Mouse (Mus musculus) hindbrain, embryonic 10.5 days (tissue): ENCODE data around the gene Lamb2. TPM values are rescaled to one million over a fixed set of nuclear protein-coding genes. Genes with fewer than 3 reads are reported as not detected.

Source experiments
- DNase-seq: peaks from one replicate; pipeline ENCODE4 v3.0.0-alpha.2; 2017; ENCODE audit warnings: low spot score
- H3K27ac ChIP-seq: fragments of 300-500 bp; sonication (generic); 2 replicates; pipeline ENCODE4 v1.5.1; 2016; ENCODE audit warnings: mild to moderate bottlenecking, moderate library complexity
- H3K27me3 ChIP-seq: fragments of 300-500 bp; sonication (generic); 2 replicates; pipeline ENCODE4 v1.6.1; 2016; ENCODE audit warnings: mild to moderate bottlenecking; ENCODE audit not compliant: poor library complexity, insufficient read depth, severe bottlenecking
- H3K36me3 ChIP-seq: fragments of 300-500 bp; sonication (generic); 2 replicates; pipeline ENCODE4 v1.6.1; 2016; ENCODE audit warnings: mild to moderate bottlenecking, moderate library complexity
- H3K4me1 ChIP-seq: fragments of 300-500 bp; sonication (generic); replicated peaks from 2 replicates; pipeline ENCODE4 v1.6.1; 2016; ENCODE audit warnings: mild to moderate bottlenecking
- H3K4me3 ChIP-seq: fragments of 300-500 bp; sonication (generic); 2 replicates; pipeline ENCODE4 v1.5.1; 2016; ENCODE audit warnings: mild to moderate bottlenecking, moderate library complexity
- H3K9me3 ChIP-seq: fragments of 300-500 bp; sonication (generic); 2 replicates; pipeline ENCODE4 v1.6.1; 2016; ENCODE audit warnings: mild to moderate bottlenecking, moderate library complexity
- WGBS: fragments of 180-500 bp; shearing (Covaris S2); methylation state at CpG from one replicate; pipeline ENCODE4 v1.1.7; 2016; 5-methylcytosine and 5-hydroxymethylcytosine counted together
- polyA plus RNA-seq: library from polyadenylated mRNA; unstranded; fragments of >200 nt; fragmentation: Nextera tagmentation; extraction: Ambion mirVana; gene quantifications from 2 replicates; pipeline ENCODE4 v1.2.1, GENCODE M21; 2016

Lamb2 gene
- polyA plus RNA-seq: 40.8 and 41.0 TPM in 2 replicates

GRCm38 (mm10) chr9:108479721-108480351 lies at the start of gene Lamb2:
Gene Lamb2 (plus strand): TSS chr9:108479736.
- no peaks in the 10 kb centered on the region for H3K9me3 ChIP-seq
- DNase-seq: peak; percentile 53
- peaks cover 36% of the 10 kb centered on the region for H3K36me3 ChIP-seq
- WGBS: 15% methylated on average over 10 of the region's 10 CpGs
- peaks cover 35% of the 10 kb centered on the region for H3K4me1 ChIP-seq
- no peaks in the 10 kb centered on the region for H3K27me3 ChIP-seq
- peak within 1 kb of the TSS; percentile 87 for H3K27ac ChIP-seq
- peak within 1 kb of the TSS; percentile 56 for H3K4me3 ChIP-seq

- peak; percentile 47 for DNase-seq
- Histone ChIP-seq H3K4me3 (peak overlapping the region; percentile 38), H3K36me3 (no peaks in the 10 kb centered on the region), H3K27me3 (no peaks in the 10 kb centered on the region), H3K4me1 (peaks cover 14% of the 10 kb centered on the region; the same call in 1 of the 2 replicates), H3K27ac (peak overlapping the region; percentile 62; the same call in 1 of the 2 replicates), H3K9me3 (0 out of 2 replicates have a peak, but pooled peaks cover 3% of the 10 kb centered on the region)
- 51% methylated on average over 32 of the region's 32 CpGs for whole genome bisulfite sequencing
These were observed 48.0 kb upstream of the Lamb2 start for GRCm38 (mm10) chr9:108431431-108432067.

GRCm38 (mm10) chr9:108436182-108436581 lies 43.4 kb upstream of the Lamb2 start, which contains the start of gene BC048562:
Gene BC048562 (plus strand): TSS chr9:108436482.
- Histone ChIP-seq H3K27me3 (no peaks in the 10 kb centered on the region), H3K9me3 (0 out of 2 replicates have a peak, but pooled peaks cover 3% of the 10 kb centered on the region), H3K36me3 (no peaks in the 10 kb centered on the region), H3K4me3 (no peak within 1 kb of the TSS), H3K4me1 (peaks cover 18% of the 10 kb centered on the region; the same call in 1 of the 2 replicates), H3K27ac (no peak within 1 kb of the TSS)
- 53% methylated on average over 3 of the region's 3 CpGs for WGBS
- no peak for DNase-seq

GRCm38 (mm10) chr9:108439176-108439575 lies 40.4 kb upstream of the Lamb2 start:
- 80% methylated on average over 6 of the region's 6 CpGs for WGBS
- DNase-seq: no peak

GRCm38 (mm10) chr9:108440485-108440884 lies 39.1 kb upstream of the Lamb2 start:
- Histone ChIP-seq H3K9me3 (0 out of 2 replicates have a peak, but pooled peaks cover 2% of the 10 kb centered on the region), H3K4me3 (no peak overlapping the region), H3K36me3 (no peaks in the 10 kb centered on the region), H3K4me1 (peaks cover 11% of the 10 kb centered on the region; the same call in 1 of the 2 replicates), H3K27me3 (no peaks in the 10 kb centered on the region), H3K27ac (no peak overlapping the region)
- DNase-seq: no peak
- WGBS: 82% methylated on average over 5 of the region's 5 CpGs

More at GRCm38 (mm10) chr9:108439176-108439575, 40.4 kb upstream of the Lamb2 start:
- H3K4me1 ChIP-seq: peaks cover 11% of the 10 kb centered on the region; the same call in 1 of the 2 replicates
- no peaks in the 10 kb centered on the region for H3K27me3 ChIP-seq
- no peaks in the 10 kb centered on the region for H3K36me3 ChIP-seq
- 0 out of 2 replicates have a peak, but pooled peaks cover 3% of the 10 kb centered on the region for H3K9me3 ChIP-seq
- no peak overlapping the region for H3K4me3 ChIP-seq
- no peak overlapping the region for H3K27ac ChIP-seq

GRCm38 (mm10) chr9:108441236-108441919 lies 38.2 kb upstream of the Lamb2 start:
- no peaks in the 10 kb centered on the region for H3K9me3 ChIP-seq
- 92% methylated on average over 11 of the region's 11 CpGs for WGBS

GRCm38 (mm10) chr9:108445125-108445524 lies 34.4 kb upstream of the Lamb2 start:
- WGBS: 68% methylated on average over 9 of the region's 9 CpGs
- no peak for DNase-seq
- H3K9me3 ChIP-seq: no peaks in the 10 kb centered on the region

More at GRCm38 (mm10) chr9:108441236-108441919, 38.2 kb upstream of the Lamb2 start:
- Histone ChIP-seq H3K36me3 (no peaks in the 10 kb centered on the region), H3K27ac (no peak overlapping the region), H3K4me3 (no peak overlapping the region), H3K4me1 (peaks cover 5% of the 10 kb centered on the region; the same call in 1 of the 2 replicates), H3K27me3 (no peaks in the 10 kb centered on the region)
- DNase-seq: no peak

GRCm38 (mm10) chr9:108449860-108450259 lies 29.7 kb upstream of the Lamb2 start:
- peaks cover 19% of the 10 kb centered on the region for H3K36me3 ChIP-seq
- H3K4me1 ChIP-seq: peaks cover 53% of the 10 kb centered on the region
- peak; percentile 88 for DNase-seq
- 37% methylated on average over 4 of the region's 4 CpGs for WGBS
- no peaks in the 10 kb centered on the region for H3K9me3 ChIP-seq
- peak overlapping the region; percentile 65 for H3K4me3 ChIP-seq
- H3K27ac ChIP-seq: peak overlapping the region; percentile 87
- peaks cover 12% of the 10 kb centered on the region for H3K27me3 ChIP-seq

More at GRCm38 (mm10) chr9:108445125-108445524, 34.4 kb upstream of the Lamb2 start:
- peaks cover 21% of the 10 kb centered on the region for H3K4me1 ChIP-seq
- H3K4me3 ChIP-seq: no peak overlapping the region
- H3K27me3 ChIP-seq: no peaks in the 10 kb centered on the region
- peaks cover 19% of the 10 kb centered on the region for H3K36me3 ChIP-seq
- H3K27ac ChIP-seq: no peak overlapping the region

GRCm38 (mm10) chr9:108450292-108451169 lies 29.0 kb upstream of the Lamb2 start:
- H3K27me3 ChIP-seq: peaks cover 12% of the 10 kb centered on the region
- H3K27ac ChIP-seq: peak overlapping the region; percentile 87
- peaks cover 53% of the 10 kb centered on the region for H3K4me1 ChIP-seq
- H3K9me3 ChIP-seq: no peaks in the 10 kb centered on the region
- peak; percentile 45 for DNase-seq
- H3K4me3 ChIP-seq: peak overlapping the region; percentile 65
- 66% methylated on average over 21 of the region's 21 CpGs for WGBS
- peaks cover 19% of the 10 kb centered on the region for H3K36me3 ChIP-seq

- Histone ChIP-seq H3K9me3 (no peaks in the 10 kb centered on the region), H3K4me3 (peak overlapping the region; percentile 65), H3K27ac (peak overlapping the region; percentile 87), H3K4me1 (peaks cover 53% of the 10 kb centered on the region), H3K36me3 (peaks cover 19% of the 10 kb centered on the region), H3K27me3 (peaks cover 12% of the 10 kb centered on the region)
- no peak for DNase-seq
- 89% methylated on average over 6 of the region's 6 CpGs for WGBS
These were observed 28.4 kb upstream of the Lamb2 start for GRCm38 (mm10) chr9:108451170-108451493.

GRCm38 (mm10) chr9:108451519-108452160 lies 27.9 kb upstream of the Lamb2 start:
- DNase-seq: no peak
- peaks cover 19% of the 10 kb centered on the region for H3K36me3 ChIP-seq
- H3K27ac ChIP-seq: peak overlapping the region; percentile 87
- H3K4me1 ChIP-seq: peaks cover 53% of the 10 kb centered on the region
- peak overlapping the region; percentile 65 for H3K4me3 ChIP-seq
- no peaks in the 10 kb centered on the region for H3K9me3 ChIP-seq
- peaks cover 12% of the 10 kb centered on the region for H3K27me3 ChIP-seq
- 49% methylated on average over 6 of the region's 6 CpGs for WGBS
